Mouse (Mus musculus) megakaryocyte, embryonic 14.5 days (primary cell): ENCODE data around the gene Galnt18.

Experiments used
- FLI1 ChIP-seq: IDR thresholded peaks from 2 replicates; pipeline ENCODE4 v1.6.1; 2012; ENCODE audit warnings: low read length, inconsistent platforms, mixed read lengths
- GATA1 ChIP-seq: IDR thresholded peaks from 3 replicates; pipeline ENCODE4 v1.6.1; 2012; ENCODE audit warnings: mixed read lengths, low read length, inconsistent platforms, borderline replicate concordance

DNA sequence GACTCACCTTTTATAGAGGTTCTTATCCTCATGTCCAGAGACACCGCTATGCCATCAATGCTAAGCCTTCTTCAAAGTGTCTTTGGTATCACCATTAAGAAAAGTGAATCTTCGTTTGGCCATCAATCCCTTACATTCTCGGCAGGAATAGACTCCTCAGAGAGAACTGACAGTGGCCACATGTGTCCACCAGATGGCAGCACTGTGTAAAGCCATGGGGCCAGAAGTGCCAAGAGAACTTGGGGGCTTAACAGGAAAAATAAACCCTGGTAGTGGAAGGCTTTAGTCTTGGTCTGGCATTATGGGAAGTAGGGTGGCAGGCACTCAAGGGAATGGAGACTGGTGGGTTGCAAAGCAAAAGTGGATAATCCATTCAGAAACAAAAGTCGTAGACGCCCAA, 2.3 kb upstream of the Galnt18 start:
- TF ChIP-seq GATA1 (no peak), FLI1 (no peak)
